ENCODE assay signal across 8 mouse cellular contexts in genomic region chr19:57078867-57079605, GRCm38 (mm10).
A peak's percentile ranks its signal among the peaks of the same experiment; 100 is the strongest.
DNase-seq lines count a peak whose midpoint lies in the region; ATAC-seq and TF ChIP-seq lines count a peak whose summit lies in the region.

No protein-coding gene starts in this region.

- no peak overlapping the region for H3K27ac ChIP-seq in embryonic facial prominence, embryonic 11.5 days (replicated peaks; ENCODE audit: low read depth, low read length)
- peak overlapping the region; percentile 72 for H3K27ac ChIP-seq in heart, embryonic 16.5 days (ENCODE audit: low read length)
- H3K27ac ChIP-seq in kidney, postnatal 0 days: peak overlapping the region; percentile 57; the same call in 1 of the 2 replicates
- H3K27ac ChIP-seq in midbrain, embryonic 16.5 days (ENCODE audit: low read length): peak overlapping the region; percentile 56

- TF ChIP-seq CTCF in kidney, postnatal 0 days (IDR thresholded peaks at IDR 0.05; ENCODE audit: low read depth): 0 out of 2 replicates have a peak, but pooled peaks have one; percentile 7

- no peaks in the 10 kb centered on the region for H3K36me3 ChIP-seq in embryonic facial prominence, embryonic 11.5 days (replicated peaks; ENCODE audit: control insufficient read depth, insufficient read depth, low read depth, low read length)
- peaks cover 4% of the 10 kb centered on the region; the same call in 1 of the 2 replicates for H3K36me3 ChIP-seq in heart, embryonic 16.5 days (ENCODE audit: control insufficient read depth, insufficient read depth)
- H3K36me3 ChIP-seq in kidney, postnatal 0 days (ENCODE audit: insufficient read depth, low read length): 0 out of 2 replicates have a peak, but pooled peaks cover 5% of the 10 kb centered on the region
- H3K36me3 ChIP-seq in midbrain, embryonic 16.5 days (ENCODE audit: control insufficient read depth, insufficient read depth, low read length): no peaks in the 10 kb centered on the region

- WGBS in embryonic facial prominence, embryonic 11.5 days: 54% methylated on average over 10 of the region's 10 CpGs
- 52% methylated on average over 10 of the region's 10 CpGs for WGBS in heart, embryonic 16.5 days
- 56% methylated on average over 10 of the region's 10 CpGs for WGBS in kidney, postnatal 0 days
- WGBS in midbrain, embryonic 16.5 days: 34% methylated on average over 10 of the region's 10 CpGs

- no peak overlapping the region for H3K4me3 ChIP-seq in embryonic facial prominence, embryonic 11.5 days (ENCODE audit: low read depth, low read length)
- H3K4me3 ChIP-seq in heart, embryonic 16.5 days (ENCODE audit: low read length): no peak overlapping the region
- no peak overlapping the region for H3K4me3 ChIP-seq in kidney, postnatal 0 days (replicated peaks; ENCODE audit: low read depth, low read length)
- H3K4me3 ChIP-seq in midbrain, embryonic 16.5 days (ENCODE audit: low read depth, low read length): no peak overlapping the region

- no peak for DNase-seq in frontal cortex, postnatal 36 days (ENCODE audit: low spot score in 2 of 2)
- peak; percentile 41 for DNase-seq in embryonic facial prominence, embryonic 11.5 days (ENCODE audit: low spot score)
- peak; percentile 48 for DNase-seq in kidney, postnatal 0 days (ENCODE audit: low spot score)
- no peak for DNase-seq in ovary, adult 18-20 months (ENCODE audit: low spot score)

- H3K9me3 ChIP-seq in embryonic facial prominence, embryonic 11.5 days (replicated peaks; ENCODE audit: control insufficient read depth, low read length): no peaks in the 10 kb centered on the region
- no peaks in the 10 kb centered on the region for H3K9me3 ChIP-seq in heart, embryonic 16.5 days (replicated peaks; ENCODE audit: control insufficient read depth, low read length)
- no peaks in the 10 kb centered on the region for H3K9me3 ChIP-seq in kidney, postnatal 0 days (replicated peaks; ENCODE audit: low read length)
- no peaks in the 10 kb centered on the region for H3K9me3 ChIP-seq in midbrain, embryonic 16.5 days (replicated peaks; ENCODE audit: control insufficient read depth, low read length, poor library complexity, severe bottlenecking)

- H3K4me2 ChIP-seq in embryonic facial prominence, embryonic 11.5 days (ENCODE audit: low read depth, low read length): no peak overlapping the region
- no peak overlapping the region for H3K4me2 ChIP-seq in heart, embryonic 16.5 days (ENCODE audit: low read depth, low read length)
- H3K4me2 ChIP-seq in kidney, postnatal 0 days (ENCODE audit: low read length): no peak overlapping the region
- no peak overlapping the region for H3K4me2 ChIP-seq in midbrain, embryonic 16.5 days (ENCODE audit: low read length)

- no peaks in the 10 kb centered on the region for H3K4me1 ChIP-seq in embryonic facial prominence, embryonic 11.5 days (ENCODE audit: control insufficient read depth, insufficient read depth, low read length)
- H3K4me1 ChIP-seq in heart, embryonic 16.5 days (ENCODE audit: control insufficient read depth, insufficient read depth, low read length): peaks cover 19% of the 10 kb centered on the region
- H3K4me1 ChIP-seq in kidney, postnatal 0 days (replicated peaks; ENCODE audit: insufficient read depth, low read length): peaks cover 6% of the 10 kb centered on the region; the same call in 1 of the 2 replicates
- peaks cover 2% of the 10 kb centered on the region for H3K4me1 ChIP-seq in midbrain, embryonic 16.5 days (ENCODE audit: control insufficient read depth, insufficient read depth, low read length)

- ATAC-seq in frontal cortex, adult (ENCODE audit: low TSS enrichment): peak; percentile 41; the same call in 1 of the 2 replicates
- no peak for ATAC-seq in embryonic facial prominence, embryonic 11.5 days (replicated peaks; ENCODE audit: insufficient number of reproducible peaks, low FRiP score, low TSS enrichment, low read depth)
- ATAC-seq in heart, embryonic 16.5 days (replicated peaks; ENCODE audit: extremely low read depth, insufficient read depth, low FRiP score): peak; percentile 45
- ATAC-seq in kidney, postnatal 0 days (replicated peaks; ENCODE audit: low FRiP score, low read depth): peak; percentile 61; the same call in 1 of the 2 replicates
- ATAC-seq in midbrain, embryonic 16.5 days: no peak
- ATAC-seq in megakaryocyte-erythroid progenitor cell, adult 5-6 weeks (replicated peaks; ENCODE audit: low FRiP score, low TSS enrichment, poor library complexity, severe bottlenecking): no peak

- H3K9ac ChIP-seq in embryonic facial prominence, embryonic 11.5 days (replicated peaks; ENCODE audit: low read length): no peak overlapping the region
- H3K9ac ChIP-seq in heart, embryonic 16.5 days (ENCODE audit: low read length): no peak overlapping the region
- H3K9ac ChIP-seq in kidney, postnatal 0 days (ENCODE audit: low read depth, low read length): no peak overlapping the region
- H3K9ac ChIP-seq in midbrain, embryonic 16.5 days (ENCODE audit: low read depth, low read length): no peak overlapping the region

- H3K27me3 ChIP-seq in embryonic facial prominence, embryonic 11.5 days (ENCODE audit: control insufficient read depth, insufficient read depth, low read length): no peaks in the 10 kb centered on the region
- H3K27me3 ChIP-seq in heart, embryonic 16.5 days (ENCODE audit: control insufficient read depth, insufficient read depth, low read length): no peaks in the 10 kb centered on the region
- no peaks in the 10 kb centered on the region for H3K27me3 ChIP-seq in kidney, postnatal 0 days (ENCODE audit: insufficient read depth, low read length)
- no peaks in the 10 kb centered on the region for H3K27me3 ChIP-seq in midbrain, embryonic 16.5 days (ENCODE audit: control insufficient read depth, insufficient read depth, low read depth, low read length)

Comparison
In these comparisons a context has a peak if more than half of its experiments do, and no peak if none do; other contexts are left out.
1. ATAC-seq: peak in frontal cortex, adult (single experiment), heart, embryonic 16.5 days (single experiment) and kidney, postnatal 0 days (single experiment); none in embryonic facial prominence, embryonic 11.5 days (single experiment), midbrain, embryonic 16.5 days (single experiment) and megakaryocyte-erythroid progenitor cell, adult 5-6 weeks (single experiment).
2. DNase-seq: peak in embryonic facial prominence, embryonic 11.5 days (single experiment) and kidney, postnatal 0 days (single experiment); none in frontal cortex, postnatal 36 days (0 of 2) and ovary, adult 18-20 months (single experiment).